Mouse (Mus musculus): ENCODE measurements around the gene Adamtsl1. TPM values are rescaled to one million over a fixed set of nuclear protein-coding genes. Genes with fewer than 3 reads are reported as not detected.

Gene Adamtsl1
- total RNA-seq, 1 experiment, result 6.3 TPM

DNA sequence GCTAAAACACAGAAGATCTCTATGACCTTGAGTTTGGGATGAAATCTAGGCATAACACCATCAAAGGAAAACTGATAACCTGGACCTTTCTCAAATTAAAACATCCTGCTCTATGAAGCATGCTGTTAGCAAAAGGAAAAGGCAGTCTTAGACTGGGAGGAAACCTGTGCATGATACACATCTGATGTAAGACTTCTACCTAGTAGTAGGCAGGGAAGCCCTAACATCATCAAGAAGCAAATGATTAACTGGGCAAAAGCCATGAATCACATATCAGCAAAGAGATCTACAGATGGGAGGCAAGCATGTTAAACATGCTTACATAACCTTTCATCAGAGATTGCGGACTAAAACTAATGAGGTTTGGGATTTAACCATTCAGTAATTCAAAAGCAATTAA is 229.5 kb downstream of the Adamtsl1 start:
- Histone ChIP-seq H3K4me1 (ENCODE audit: control insufficient read depth in 2 of 2, insufficient read depth in 2 of 2, low read length in 2 of 2, poor library complexity in 1 of 2) (no peaks in the 10 kb centered on the region), H3K4me3 (ENCODE audit: insufficient read depth in 1 of 2, low read depth in 1 of 2, low read length in 2 of 2, poor library complexity in 1 of 2, severe bottlenecking in 1 of 2) (no peak overlapping the region), H3K9ac (ENCODE audit: insufficient read depth, low read depth, low read length, poor library complexity, severe bottlenecking) (no peak overlapping the region), H3K27ac (ENCODE audit: insufficient read depth, low read depth, low read length, poor library complexity, severe bottlenecking) (no peak overlapping the region), H3K9me3 (ENCODE audit: control insufficient read depth, insufficient read depth, low read depth, low read length) (no peaks in the 10 kb centered on the region), H3K36me3 (ENCODE audit: control insufficient read depth, insufficient read depth, low read length, poor library complexity, severe bottlenecking) (no peaks in the 10 kb centered on the region)
- no peak for TF ChIP-seq CHD2 (IDR thresholded peaks at IDR 0.05; ENCODE audit: low read depth, low read length)
- TF ChIP-seq ZNF384 (IDR thresholded peaks at IDR 0.05; ENCODE audit: low read depth, low read length), result no peak
- no peak for TF ChIP-seq MAFK (IDR thresholded peaks at IDR 0.05; ENCODE audit: insufficient read depth, low read depth, low read length)
- TF ChIP-seq ZC3H11A (IDR thresholded peaks at IDR 0.05; ENCODE audit: borderline replicate concordance, low read depth, low read length), result no peak
- TF ChIP-seq HCFC1 (IDR thresholded peaks at IDR 0.05; ENCODE audit: borderline replicate concordance, insufficient read depth, low read length), result no peak
- no peak for DNase-seq (ENCODE audit: low read depth, low spot score)
- in situ Hi-C loops (cut with MboI; ENCODE audit: low sequenced_read_pairs in 2 of 2, unreplicated experiment in 2 of 2), result no loop called here

DNA sequence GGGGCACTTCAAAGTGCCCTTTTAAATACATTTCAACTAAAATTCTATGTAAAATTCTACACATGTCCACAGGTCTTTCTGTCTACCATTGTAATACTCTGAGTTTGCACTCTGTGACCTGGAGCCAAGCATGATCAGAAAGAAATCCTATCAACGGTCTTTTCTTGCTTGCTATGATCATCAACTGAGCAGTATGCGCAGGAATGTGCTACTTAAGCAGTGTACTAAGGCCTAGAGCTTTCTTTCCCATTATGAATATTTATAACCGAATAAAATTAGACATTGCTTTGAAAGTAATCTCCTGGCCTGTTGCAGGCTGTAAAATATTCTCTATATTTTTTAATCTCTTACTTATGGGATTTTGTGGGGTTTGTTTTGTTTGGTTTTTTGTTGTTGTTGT is 248.7 kb downstream of the Adamtsl1 start:
- H3K4me3 ChIP-seq (ENCODE audit: insufficient read depth in 1 of 2, low read depth in 1 of 2, low read length in 2 of 2, poor library complexity in 1 of 2, severe bottlenecking in 1 of 2), result peak overlapping the region; percentile 7 to 8; a peak in 1 of 4 replicates
- H3K4me1 ChIP-seq (ENCODE audit: control insufficient read depth in 2 of 2, insufficient read depth in 2 of 2, low read length in 2 of 2, poor library complexity in 1 of 2), result no peaks in the 10 kb centered on the region
- no peak overlapping the region for H3K9ac ChIP-seq (ENCODE audit: insufficient read depth, low read depth, low read length, poor library complexity, severe bottlenecking)
- H3K36me3 ChIP-seq (ENCODE audit: control insufficient read depth, insufficient read depth, low read length, poor library complexity, severe bottlenecking), result no peaks in the 10 kb centered on the region
- in situ Hi-C loops (cut with MboI; ENCODE audit: low sequenced_read_pairs in 2 of 2, unreplicated experiment in 2 of 2), result no loop called here
- DNase-seq (ENCODE audit: low read depth, low spot score), result no peak
- H3K27ac ChIP-seq (ENCODE audit: insufficient read depth, low read depth, low read length, poor library complexity, severe bottlenecking), result no peak overlapping the region; the same call in 1 of the 2 replicates
- TF ChIP-seq HCFC1 (IDR thresholded peaks at IDR 0.05; ENCODE audit: borderline replicate concordance, insufficient read depth, low read length) (no peak), CHD2 (IDR thresholded peaks at IDR 0.05; ENCODE audit: low read depth, low read length) (no peak), MAFK (IDR thresholded peaks at IDR 0.05; ENCODE audit: insufficient read depth, low read depth, low read length) (no peak)
- H3K9me3 ChIP-seq (ENCODE audit: control insufficient read depth, insufficient read depth, low read depth, low read length), result no peaks in the 10 kb centered on the region

DNA sequence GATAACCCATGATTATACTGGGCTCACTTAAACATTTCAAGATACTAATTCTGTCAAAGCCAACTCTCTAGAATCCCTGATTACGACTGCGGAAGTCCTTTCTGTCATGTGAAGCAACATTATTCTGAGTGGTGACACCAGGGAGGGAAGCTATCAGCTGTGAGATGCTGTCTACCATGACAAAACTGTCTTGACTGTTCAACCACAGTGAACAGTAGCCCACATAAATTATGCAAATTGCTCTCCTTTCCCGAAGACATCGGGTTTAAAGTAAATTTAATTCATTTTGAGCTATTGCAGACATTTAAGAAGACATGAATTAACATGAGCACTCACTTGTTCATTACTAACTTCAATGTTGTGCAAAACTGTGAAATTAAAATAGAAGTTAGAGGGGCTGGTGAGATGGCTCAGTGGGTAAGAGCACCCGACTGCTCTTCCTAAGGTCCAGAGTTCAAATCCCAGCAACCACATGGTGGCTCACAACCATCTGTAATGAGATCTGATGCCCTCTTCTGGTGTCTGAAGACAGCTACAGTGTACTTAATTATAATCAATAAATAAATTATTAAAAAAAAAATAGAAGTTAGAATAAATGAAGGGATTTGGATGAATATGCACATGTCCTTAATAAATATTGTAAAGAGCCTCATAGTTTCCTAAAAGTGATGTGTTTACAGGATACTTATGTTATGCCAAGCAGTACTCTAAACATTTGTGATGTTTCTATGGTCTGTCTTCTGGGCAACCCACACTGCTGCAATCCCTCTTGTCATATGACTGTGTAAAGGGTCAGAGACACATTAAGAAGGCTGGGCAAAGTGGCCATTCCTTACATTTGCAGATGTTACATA is 249.4 kb downstream of the Adamtsl1 start:
- no peak for DNase-seq (ENCODE audit: low read depth, low spot score)
- no peaks in the 10 kb centered on the region for H3K4me1 ChIP-seq (ENCODE audit: control insufficient read depth in 2 of 2, insufficient read depth in 2 of 2, low read length in 2 of 2, poor library complexity in 1 of 2)
- no peak overlapping the region for H3K9ac ChIP-seq (ENCODE audit: insufficient read depth, low read depth, low read length, poor library complexity, severe bottlenecking)
- H3K27ac ChIP-seq (ENCODE audit: insufficient read depth, low read depth, low read length, poor library complexity, severe bottlenecking), result no peak overlapping the region
- H3K9me3 ChIP-seq (ENCODE audit: control insufficient read depth, insufficient read depth, low read depth, low read length), result no peaks in the 10 kb centered on the region
- in situ Hi-C loops (cut with MboI; ENCODE audit: low sequenced_read_pairs in 2 of 2, unreplicated experiment in 2 of 2), result no loop called here
- H3K4me3 ChIP-seq (ENCODE audit: insufficient read depth in 1 of 2, low read depth in 1 of 2, low read length in 2 of 2, poor library complexity in 1 of 2, severe bottlenecking in 1 of 2), result no peak overlapping the region
- no peaks in the 10 kb centered on the region for H3K36me3 ChIP-seq (ENCODE audit: control insufficient read depth, insufficient read depth, low read length, poor library complexity, severe bottlenecking)
- TF ChIP-seq ZNF384 (IDR thresholded peaks at IDR 0.05; ENCODE audit: low read depth, low read length), result no peak
- TF ChIP-seq HCFC1 (IDR thresholded peaks at IDR 0.05; ENCODE audit: borderline replicate concordance, insufficient read depth, low read length), result no peak
- no peak for TF ChIP-seq ZC3H11A (IDR thresholded peaks at IDR 0.05; ENCODE audit: borderline replicate concordance, low read depth, low read length)
- no peak for TF ChIP-seq MAFK (IDR thresholded peaks at IDR 0.05; ENCODE audit: insufficient read depth, low read depth, low read length)
- no peak for TF ChIP-seq CHD2 (IDR thresholded peaks at IDR 0.05; ENCODE audit: low read depth, low read length)

DNA sequence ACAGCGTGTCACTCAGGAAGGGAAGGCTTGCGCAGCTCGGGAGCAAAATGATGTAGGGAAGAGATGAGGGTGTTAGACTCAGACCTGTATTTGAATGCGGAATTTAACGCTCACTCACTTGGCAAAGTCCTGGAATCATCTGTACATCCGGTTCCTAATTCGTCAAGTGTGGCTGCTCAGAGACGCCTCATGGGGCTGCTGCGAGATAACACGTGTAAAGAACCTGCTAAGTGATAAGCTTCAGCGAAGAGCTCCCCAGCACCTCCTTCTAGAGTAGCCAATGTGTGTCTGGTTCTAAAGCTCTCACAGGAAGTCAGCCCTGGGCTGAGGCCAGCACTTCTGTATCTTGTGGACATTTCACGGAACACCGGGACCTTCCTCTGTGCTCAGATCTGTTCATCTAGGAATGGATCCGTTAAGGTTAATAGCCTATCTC is 250.1 kb downstream of the Adamtsl1 start:
- in situ Hi-C loops (cut with MboI; ENCODE audit: low sequenced_read_pairs in 2 of 2, unreplicated experiment in 2 of 2), result no loop called here
- no peaks in the 10 kb centered on the region for H3K4me1 ChIP-seq (ENCODE audit: control insufficient read depth in 2 of 2, insufficient read depth in 2 of 2, low read length in 2 of 2, poor library complexity in 1 of 2)
- no peak for DNase-seq (ENCODE audit: low read depth, low spot score)
- TF ChIP-seq ZNF384 (IDR thresholded peaks at IDR 0.05; ENCODE audit: low read depth, low read length) (no peak), HCFC1 (IDR thresholded peaks at IDR 0.05; ENCODE audit: borderline replicate concordance, insufficient read depth, low read length) (no peak), CHD2 (IDR thresholded peaks at IDR 0.05; ENCODE audit: low read depth, low read length) (no peak), MAFK (IDR thresholded peaks at IDR 0.05; ENCODE audit: insufficient read depth, low read depth, low read length) (no peak), ZC3H11A (IDR thresholded peaks at IDR 0.05; ENCODE audit: borderline replicate concordance, low read depth, low read length) (no peak)
- H3K4me3 ChIP-seq (ENCODE audit: insufficient read depth in 1 of 2, low read depth in 1 of 2, low read length in 2 of 2, poor library complexity in 1 of 2, severe bottlenecking in 1 of 2), result no peak overlapping the region
- H3K36me3 ChIP-seq (ENCODE audit: control insufficient read depth, insufficient read depth, low read length, poor library complexity, severe bottlenecking), result no peaks in the 10 kb centered on the region
- H3K9ac ChIP-seq (ENCODE audit: insufficient read depth, low read depth, low read length, poor library complexity, severe bottlenecking), result no peak overlapping the region
- H3K27ac ChIP-seq (ENCODE audit: insufficient read depth, low read depth, low read length, poor library complexity, severe bottlenecking), result no peak overlapping the region
- H3K9me3 ChIP-seq (ENCODE audit: control insufficient read depth, insufficient read depth, low read depth, low read length), result no peaks in the 10 kb centered on the region

All from ES-E14 (cell line).